Mouse (Mus musculus) forebrain, embryonic 16.5 days (tissue): ENCODE measurements at regions not wholly inside any gene's neighbourhood (a gene's known extent, or its start where the extent isn't known, plus 50 kb on each side); places are given as distances from the start of the nearest gene placed in this dataset.

Source experiments
- ATAC-seq: fragments of 200-750 bp; cut with Nextera tagmentation; 2 replicates; pipeline ENCODE4 v1.8.0; 2017; ENCODE audit warnings: mild to moderate bottlenecking, moderate library complexity
- H3K27ac ChIP-seq: fragments of 300-500 bp; sonication (generic); 2 replicates; pipeline ENCODE4 v1.5.1; 2014; ENCODE audit warnings: low read length, control low read depth
- H3K27me3 ChIP-seq: fragments of 300-500 bp; sonication (generic); replicated peaks from 2 replicates; pipeline ENCODE4 v1.6.1; 2014; ENCODE audit warnings: low read length; ENCODE audit not compliant: control insufficient read depth, insufficient read depth
- H3K36me3 ChIP-seq: fragments of 300-500 bp; sonication (generic); 2 replicates; pipeline ENCODE4 v1.6.1; 2014; ENCODE audit not compliant: control insufficient read depth, insufficient read depth
- H3K4me1 ChIP-seq: fragments of 300-500 bp; sonication (generic); replicated peaks from 2 replicates; pipeline ENCODE4 v1.6.1; 2014; ENCODE audit warnings: low read length; ENCODE audit not compliant: control insufficient read depth, insufficient read depth
- H3K4me2 ChIP-seq: fragments of 300-500 bp; sonication (generic); 2 replicates; pipeline ENCODE4 v1.6.1; 2014; ENCODE audit warnings: mild to moderate bottlenecking, low read length, control low read depth
- H3K4me3 ChIP-seq: fragments of 300-500 bp; sonication (generic); replicated peaks from 2 replicates; pipeline ENCODE4 v1.5.1; 2014; ENCODE audit warnings: mild to moderate bottlenecking, low read length, control low read depth
- H3K9ac ChIP-seq: fragments of 300-500 bp; sonication (generic); replicated peaks from 2 replicates; pipeline ENCODE4 v1.6.1; 2014; ENCODE audit warnings: low read depth, low read length, control low read depth
- H3K9me3 ChIP-seq: fragments of 300-500 bp; sonication (generic); 2 replicates; pipeline ENCODE4 v1.6.1; 2016; ENCODE audit warnings: low read length; ENCODE audit not compliant: control insufficient read depth
- WGBS: fragments of 180-500 bp; shearing (Covaris S2); extraction: QIAGEN DNeasy Blood & Tissue Kit; methylation state at CpG from one replicate; pipeline ENCODE4 v1.1.7; 2014; 5-methylcytosine and 5-hydroxymethylcytosine counted together

GRCm38 (mm10) chrX:128853441-128853840, 896.1 kb upstream of the Diaph2 start:
- peak; percentile 89 for ATAC-seq
- Histone ChIP-seq H3K4me3 (no peak overlapping the region), H3K4me1 (no peaks in the 10 kb centered on the region; the same call in 1 of the 2 replicates), H3K27ac (no peak overlapping the region), H3K36me3 (no peaks in the 10 kb centered on the region), H3K9ac (no peak overlapping the region), H3K9me3 (no peaks in the 10 kb centered on the region), H3K27me3 (no peaks in the 10 kb centered on the region), H3K4me2 (no peak overlapping the region)
- 46% methylated on average over 2 of the region's 2 CpGs for WGBS
